Mouse (Mus musculus) forebrain, embryonic 16.5 days (tissue): ENCODE measurements at regions not wholly inside any gene's neighbourhood (a gene's known extent, or its start where the extent isn't known, plus 50 kb on each side); places are given as distances from the start of the nearest gene placed in this dataset.

Experiments used
- ATAC-seq: fragments of 200-750 bp; cut with Nextera tagmentation; 2 replicates; pipeline ENCODE4 v1.8.0; 2017; ENCODE audit warnings: mild to moderate bottlenecking, moderate library complexity
- H3K27ac ChIP-seq: fragments of 300-500 bp; sonication (generic); 2 replicates; pipeline ENCODE4 v1.5.1; 2014; ENCODE audit warnings: low read length, control low read depth
- H3K27me3 ChIP-seq: fragments of 300-500 bp; sonication (generic); replicated peaks from 2 replicates; pipeline ENCODE4 v1.6.1; 2014; ENCODE audit warnings: low read length; ENCODE audit not compliant: control insufficient read depth, insufficient read depth
- H3K36me3 ChIP-seq: fragments of 300-500 bp; sonication (generic); 2 replicates; pipeline ENCODE4 v1.6.1; 2014; ENCODE audit not compliant: control insufficient read depth, insufficient read depth
- H3K4me1 ChIP-seq: fragments of 300-500 bp; sonication (generic); replicated peaks from 2 replicates; pipeline ENCODE4 v1.6.1; 2014; ENCODE audit warnings: low read length; ENCODE audit not compliant: control insufficient read depth, insufficient read depth
- H3K4me2 ChIP-seq: fragments of 300-500 bp; sonication (generic); 2 replicates; pipeline ENCODE4 v1.6.1; 2014; ENCODE audit warnings: mild to moderate bottlenecking, low read length, control low read depth
- H3K4me3 ChIP-seq: fragments of 300-500 bp; sonication (generic); replicated peaks from 2 replicates; pipeline ENCODE4 v1.5.1; 2014; ENCODE audit warnings: mild to moderate bottlenecking, low read length, control low read depth
- H3K9ac ChIP-seq: fragments of 300-500 bp; sonication (generic); replicated peaks from 2 replicates; pipeline ENCODE4 v1.6.1; 2014; ENCODE audit warnings: low read depth, low read length, control low read depth
- H3K9me3 ChIP-seq: fragments of 300-500 bp; sonication (generic); 2 replicates; pipeline ENCODE4 v1.6.1; 2016; ENCODE audit warnings: low read length; ENCODE audit not compliant: control insufficient read depth
- WGBS: fragments of 180-500 bp; shearing (Covaris S2); extraction: QIAGEN DNeasy Blood & Tissue Kit; methylation state at CpG from one replicate; pipeline ENCODE4 v1.1.7; 2014; 5-methylcytosine and 5-hydroxymethylcytosine counted together

- WGBS, result 81% methylated on average over 5 of the region's 5 CpGs
- H3K36me3 ChIP-seq, result no peaks in the 10 kb centered on the region
- H3K9me3 ChIP-seq, result no peaks in the 10 kb centered on the region
- H3K4me1 ChIP-seq, result peaks cover 14% of the 10 kb centered on the region
- no peak overlapping the region for H3K27ac ChIP-seq
- ATAC-seq, result no peak
- no peaks in the 10 kb centered on the region for H3K27me3 ChIP-seq
- no peak overlapping the region for H3K9ac ChIP-seq
- H3K4me2 ChIP-seq, result no peak overlapping the region
- H3K4me3 ChIP-seq, result no peak overlapping the region
These were observed 246.0 kb downstream of the Cd83 start for GRCm38 (mm10) chr13:44030590-44030989.

DNA sequence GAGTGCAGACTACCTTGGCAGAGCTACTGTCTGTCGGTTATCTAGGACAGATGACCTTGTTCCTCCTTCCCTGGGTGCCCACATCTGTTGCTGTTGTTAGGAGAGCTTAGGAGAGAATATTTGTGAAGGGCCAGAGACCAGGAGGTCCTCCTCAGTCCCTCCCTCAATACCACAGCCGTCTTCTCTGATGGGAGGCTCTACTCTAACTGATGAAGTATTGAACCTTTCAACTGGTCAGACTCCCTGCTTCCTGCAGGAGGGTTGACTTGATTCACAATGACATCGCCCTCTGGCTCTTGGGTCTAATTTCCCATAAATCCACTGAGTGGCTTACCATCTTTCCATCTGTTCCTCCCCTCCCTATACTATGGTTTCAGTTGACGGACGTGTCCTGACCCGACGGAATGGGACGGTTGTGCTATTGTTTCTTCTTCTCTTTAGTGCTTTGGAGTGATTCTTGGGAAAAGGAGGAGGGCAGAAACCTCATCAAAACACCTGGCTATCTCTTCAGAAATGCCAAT is 253.3 kb downstream of the Cd83 start:
- Histone ChIP-seq H3K27me3 (no peaks in the 10 kb centered on the region), H3K4me2 (no peak overlapping the region), H3K4me3 (no peak overlapping the region), H3K36me3 (no peaks in the 10 kb centered on the region), H3K9ac (no peak overlapping the region), H3K27ac (no peak overlapping the region), H3K4me1 (peaks cover under 1% of the 10 kb centered on the region), H3K9me3 (no peaks in the 10 kb centered on the region)
- ATAC-seq, result no peak
- 79% methylated on average over 8 of the region's 8 CpGs for WGBS

GRCm38 (mm10) chr13:44038322-44038721 is 253.7 kb downstream of the Cd83 start:
- Histone ChIP-seq H3K27ac (no peak overlapping the region), H3K9me3 (no peaks in the 10 kb centered on the region), H3K9ac (no peak overlapping the region), H3K4me3 (no peak overlapping the region), H3K36me3 (no peaks in the 10 kb centered on the region), H3K4me2 (no peak overlapping the region), H3K4me1 (peaks cover 5% of the 10 kb centered on the region), H3K27me3 (no peaks in the 10 kb centered on the region)
- no peak for ATAC-seq
- 44% methylated on average over 7 of the region's 7 CpGs for WGBS

- Histone ChIP-seq H3K9me3 (no peaks in the 10 kb centered on the region), H3K4me1 (peaks cover 18% of the 10 kb centered on the region), H3K9ac (no peak overlapping the region), H3K4me3 (no peak overlapping the region), H3K27me3 (no peaks in the 10 kb centered on the region), H3K27ac (no peak overlapping the region), H3K4me2 (no peak overlapping the region), H3K36me3 (no peaks in the 10 kb centered on the region)
- ATAC-seq, result no peak
- WGBS, result 56% methylated on average over 6 of the region's 7 CpGs
These were observed 256.1 kb downstream of the Cd83 start for GRCm38 (mm10) chr13:44040640-44041039.

DNA sequence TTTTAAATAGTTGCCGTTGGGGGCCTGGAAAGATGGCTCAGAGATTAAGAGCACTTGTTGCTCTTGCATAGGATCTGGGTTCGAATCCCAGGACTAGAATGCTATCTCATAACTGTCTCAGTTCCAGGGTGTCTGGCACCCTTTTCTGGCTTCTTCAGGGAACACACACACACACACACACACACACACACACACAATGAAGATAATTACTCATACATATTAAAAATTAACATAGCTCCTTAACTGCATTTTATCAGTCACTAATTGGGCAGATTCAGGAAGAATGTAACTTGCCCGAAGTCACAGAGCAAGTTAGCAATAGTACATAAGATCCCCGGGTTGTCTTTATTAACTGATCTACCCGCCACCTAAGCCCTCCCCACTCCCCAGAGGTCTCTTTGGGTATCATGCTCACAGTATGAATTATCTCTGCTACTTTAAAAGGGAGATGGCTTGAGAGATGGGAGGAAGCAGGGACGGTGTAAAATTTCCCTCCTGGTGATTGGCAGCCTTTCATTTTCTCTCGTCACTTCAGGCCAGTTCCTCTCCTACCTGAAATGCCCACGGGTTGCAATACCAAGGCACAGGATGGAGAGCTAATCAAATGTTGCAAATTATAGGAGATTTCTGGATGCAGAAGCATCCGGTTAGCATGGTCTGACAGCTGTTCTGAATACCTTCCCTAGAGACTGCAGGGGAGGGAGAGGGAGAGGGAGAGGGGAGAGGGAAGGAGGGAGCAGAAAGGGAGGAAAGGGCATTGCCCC is 258.3 kb downstream of the Cd83 start:
- Histone ChIP-seq H3K4me1 (peaks cover 18% of the 10 kb centered on the region), H3K9me3 (no peaks in the 10 kb centered on the region), H3K36me3 (no peaks in the 10 kb centered on the region), H3K9ac (peak overlapping the region; percentile 19), H3K4me2 (peak overlapping the region; percentile 23; the same call in 1 of the 2 replicates), H3K4me3 (no peak overlapping the region), H3K27me3 (no peaks in the 10 kb centered on the region), H3K27ac (peak overlapping the region; percentile 82)
- 32% methylated on average over 9 of the region's 9 CpGs for WGBS
- ATAC-seq, result peak; percentile 68

GRCm38 (mm10) chr13:44043494-44043885 is 258.9 kb downstream of the Cd83 start:
- H3K27ac ChIP-seq, result peak overlapping the region; percentile 82
- no peaks in the 10 kb centered on the region for H3K36me3 ChIP-seq
- H3K27me3 ChIP-seq, result no peaks in the 10 kb centered on the region
- no peaks in the 10 kb centered on the region for H3K9me3 ChIP-seq
- peak overlapping the region; percentile 19 for H3K9ac ChIP-seq
- H3K4me2 ChIP-seq, result no peak overlapping the region; the same call in 1 of the 2 replicates
- 5% methylated on average over 5 of the region's 5 CpGs for WGBS
- H3K4me1 ChIP-seq, result peaks cover 18% of the 10 kb centered on the region
- no peak overlapping the region for H3K4me3 ChIP-seq
- peak; percentile 77 for ATAC-seq

DNA sequence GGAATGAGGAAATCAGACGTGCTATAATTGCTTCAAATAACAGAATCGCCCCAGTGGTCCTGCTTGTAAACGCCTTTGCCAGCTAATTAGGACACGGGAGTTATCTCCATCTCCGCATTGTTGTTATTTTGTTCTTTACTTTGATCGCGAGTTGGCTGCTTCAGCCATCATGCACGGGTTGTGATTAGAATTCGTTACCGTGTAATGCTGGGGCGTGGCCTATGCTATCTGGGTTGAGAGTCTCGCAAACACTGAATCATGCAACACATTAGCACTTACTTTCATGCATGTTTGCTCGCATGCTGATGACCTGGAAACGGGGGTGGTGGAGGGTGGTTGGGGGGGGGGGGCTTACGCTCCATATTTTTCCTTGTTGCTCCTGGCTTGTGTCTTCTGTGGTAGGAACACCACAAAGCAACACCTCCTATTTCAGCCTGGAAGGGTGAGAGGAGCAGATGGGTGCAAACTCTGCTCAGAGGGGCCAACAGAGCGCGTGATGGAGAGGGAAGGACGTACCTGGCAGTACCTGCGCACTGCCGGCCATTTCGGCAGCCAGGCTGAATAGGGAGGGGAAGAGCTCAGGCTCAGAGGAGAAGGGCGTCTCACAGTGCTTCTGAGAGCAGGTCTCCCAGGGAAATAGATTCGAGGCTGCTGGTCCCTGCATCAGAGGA is 260.1 kb downstream of the Cd83 start:
- Histone ChIP-seq H3K4me1 (peaks cover 18% of the 10 kb centered on the region), H3K27me3 (no peaks in the 10 kb centered on the region), H3K9me3 (no peaks in the 10 kb centered on the region), H3K4me3 (no peak overlapping the region), H3K9ac (no peak overlapping the region), H3K4me2 (no peak overlapping the region), H3K36me3 (no peaks in the 10 kb centered on the region), H3K27ac (peak overlapping the region; percentile 69)
- ATAC-seq, result peak; percentile 82
- 35% methylated on average over 23 of the region's 23 CpGs for WGBS

- Histone ChIP-seq H3K9me3 (no peaks in the 10 kb centered on the region), H3K4me3 (no peak overlapping the region), H3K4me2 (no peak overlapping the region), H3K9ac (no peak overlapping the region), H3K27me3 (no peaks in the 10 kb centered on the region), H3K4me1 (peaks cover 18% of the 10 kb centered on the region), H3K27ac (no peak overlapping the region), H3K36me3 (no peaks in the 10 kb centered on the region)
- ATAC-seq, result no peak
- WGBS, result 66% methylated on average over 2 of the region's 2 CpGs
These were observed 261.9 kb downstream of the Cd83 start for GRCm38 (mm10) chr13:44046436-44046835.

DNA sequence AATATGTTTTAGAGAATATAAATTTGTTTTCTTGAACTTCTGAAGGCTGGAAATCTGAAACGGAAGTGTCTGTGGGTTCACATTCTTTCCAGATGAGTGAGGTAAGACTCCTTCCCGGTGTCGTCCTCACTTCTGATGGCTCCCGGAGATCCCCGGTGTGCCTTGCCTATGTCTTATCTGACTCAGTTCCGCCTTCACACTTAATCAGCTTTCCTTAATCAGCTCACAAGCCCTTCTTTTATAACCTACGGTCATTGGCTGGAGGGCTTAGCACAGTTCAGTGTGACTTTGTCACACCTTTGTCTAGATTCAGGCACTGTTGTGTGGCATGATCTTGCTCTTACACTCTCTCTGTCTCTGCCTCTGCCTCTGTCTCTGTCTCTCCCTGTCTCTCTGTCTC is 269.6 kb downstream of the Cd83 start:
- H3K4me3 ChIP-seq, result no peak overlapping the region
- ATAC-seq, result no peak
- H3K4me2 ChIP-seq, result no peak overlapping the region
- H3K9me3 ChIP-seq, result no peaks in the 10 kb centered on the region
- H3K4me1 ChIP-seq, result peaks cover 17% of the 10 kb centered on the region
- WGBS, result 49% methylated on average over 7 of the region's 7 CpGs
- no peak overlapping the region for H3K9ac ChIP-seq
- H3K36me3 ChIP-seq, result no peaks in the 10 kb centered on the region
- no peak overlapping the region for H3K27ac ChIP-seq
- H3K27me3 ChIP-seq, result no peaks in the 10 kb centered on the region
